Mouse (Mus musculus) liver, embryonic 18 days (tissue): ENCODE data around the gene Corin. TPM values are rescaled to one million over a fixed set of nuclear protein-coding genes. Genes with fewer than 3 reads are reported as not detected.

Experiments
- polyA plus RNA-seq: library from polyadenylated mRNA; depleted of rRNA; stranded (reverse); fragments of >200 nt; gene quantifications from 2 replicates; pipeline ENCODE4 v1.2.3, GENCODE M21; 2012; rRNA removed

Gene Corin
- 0.07 and 0.13 TPM in 2 replicates for polyA plus RNA-seq

GRCm38 (mm10) chr5:72503531-72504523 lies at the start of gene Corin:
Gene Corin, minus strand, starts transcription at chr5:72504473.

Other genes with a start within 250 kb of the Corin start
- 7.1 and 8.9 TPM in 2 replicates for gene Nfxl1, start 55.2 kb upstream of the Corin start, polyA plus RNA-seq
- not detected in 2 replicates for gene Zar1, start 76.8 kb upstream of the Corin start, polyA plus RNA-seq
- gene Gm5868, start 83.1 kb upstream of the Corin start, polyA plus RNA-seq = not detected in 2 replicates
- gene Cnga1, start 139.8 kb upstream of the Corin start, polyA plus RNA-seq = 0.01 TPM in 2 replicates
- gene Nipal1, start 143.3 kb upstream of the Corin start, polyA plus RNA-seq = 14.1 and 17.0 TPM in 2 replicates
- 0.07 and 0.11 TPM in 2 replicates for gene Txk, start 248.3 kb upstream of the Corin start, polyA plus RNA-seq